Mouse (Mus musculus): ENCODE data around the gene Lrmda.

GRCm38 (mm10) chr14:22445841-22446570 lies 426.5 kb downstream of the Lrmda start:
- TF ChIP-seq CTCF (IDR thresholded peaks at IDR 0.05 in 2 of 3, conservative IDR thresholded peaks at IDR 0.05 in 1 of 3; ENCODE audit: control insufficient read depth in 1 of 3, insufficient read depth in 1 of 3, low read depth in 2 of 3, low read length in 3 of 3, poor library complexity in 1 of 3, severe bottlenecking in 1 of 3) = no peak
- no peak for TF ChIP-seq NRF1 (IDR thresholded peaks at IDR 0.05; ENCODE audit: insufficient read depth, low read depth, low read length, poor library complexity, severe bottlenecking)
- no peak for TF ChIP-seq SIN3A (IDR thresholded peaks at IDR 0.05; ENCODE audit: low read length)
- TF ChIP-seq POLR2A (IDR thresholded peaks at IDR 0.05; ENCODE audit: control insufficient read depth in 1 of 2, insufficient read depth in 1 of 2, low read depth in 1 of 2, low read length in 2 of 2, poor library complexity in 1 of 2) = no peak
- no peak for TF ChIP-seq ZMIZ1 (IDR thresholded peaks at IDR 0.05; ENCODE audit: low read depth, low read length)
- no peak for TF ChIP-seq MAFK (IDR thresholded peaks at IDR 0.05; ENCODE audit: borderline replicate concordance, low read depth, low read length)
- TF ChIP-seq GABPA (IDR thresholded peaks at IDR 0.05; ENCODE audit: low read depth, low read length) = no peak
- no peak for TF ChIP-seq POLR2AphosphoS2 (IDR thresholded peaks at IDR 0.05; ENCODE audit: low read length)
- TF ChIP-seq E2F4 (IDR thresholded peaks at IDR 0.05; ENCODE audit: borderline replicate concordance, low read depth, low read length) = no peak
- TF ChIP-seq TAL1 (IDR thresholded peaks at IDR 0.05; ENCODE audit: low read length) = no peak
